Mouse (Mus musculus) thymus, adult 2 months (tissue): Measurements from ENCODE around the gene Olfr288.

Experiments
- CTCF ChIP-seq: fragments of 200-500 bp; IDR thresholded peaks from 2 replicates; pipeline ENCODE4 v1.5.1; 2012; ENCODE audit warnings: mild to moderate bottlenecking, control low read depth, low read length, moderate library complexity, borderline replicate concordance; ENCODE audit not compliant: control insufficient read depth, poor library complexity, insufficient read depth; ENCODE audit errors: extremely low read depth
- POLR2A ChIP-seq: fragments of 200-500 bp; IDR thresholded peaks from 2 replicates; pipeline ENCODE4 v1.6.1; 2012; ENCODE audit warnings: mild to moderate bottlenecking, low read length, control low read depth, moderate library complexity; ENCODE audit not compliant: control insufficient read depth, poor library complexity, insufficient read depth; ENCODE audit errors: extremely low read depth

DNA sequence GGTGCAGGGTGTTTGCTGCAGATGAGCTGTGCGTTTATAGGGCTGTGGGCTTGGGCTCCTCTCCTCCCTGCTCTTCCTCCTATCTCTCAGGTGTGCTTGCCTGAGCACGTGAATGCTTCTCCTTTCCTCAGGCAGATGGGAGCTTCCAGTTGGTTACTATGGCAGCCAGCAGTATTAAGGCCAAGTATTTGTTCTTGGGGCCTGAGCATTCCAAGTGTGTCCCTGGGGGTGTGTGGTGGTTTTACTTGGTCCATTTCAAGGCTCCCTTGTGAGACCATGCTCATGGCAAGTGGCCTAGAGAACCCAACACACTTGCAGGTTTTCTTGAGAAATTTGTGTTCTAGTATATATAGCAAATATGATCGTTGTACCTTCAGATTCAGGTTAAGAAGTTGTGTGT lies at the start of gene Olfr288:
- no peak for TF ChIP-seq CTCF
- no peak for TF ChIP-seq POLR2A
